Mouse (Mus musculus): ENCODE data around the gene Gpm6a. TPM values are rescaled to one million over a fixed set of nuclear protein-coding genes. Genes with fewer than 3 reads are reported as not detected.

Gene Gpm6a
- 1.3 and 1.7 TPM in 2 replicates for polyA plus RNA-seq (2015; fragmentation: Nextera tagmentation; extraction: Ambion mirVana)

GRCm38 (mm10) chr8:54954741-54955455 is at the start of gene Gpm6a:
Gene Gpm6a (plus strand): TSS chr8:54954843.
- no peak for DNase-seq (ENCODE audit: low spot score)

- DNase-seq (ENCODE audit: low spot score), result no peak
These were observed 41.8 kb upstream of the Gpm6a start for GRCm38 (mm10) chr8:54912891-54913290.

- DNase-seq (ENCODE audit: low spot score), result no peak
These were observed 36.9 kb upstream of the Gpm6a start for GRCm38 (mm10) chr8:54917710-54918109.

- DNase-seq (ENCODE audit: low spot score), result no peak
These were observed 32.3 kb upstream of the Gpm6a start for GRCm38 (mm10) chr8:54922160-54922855.

- no peak for DNase-seq (ENCODE audit: low spot score)
These were observed 29.7 kb upstream of the Gpm6a start for GRCm38 (mm10) chr8:54924936-54925335.

GRCm38 (mm10) chr8:54932306-54932705 is 22.3 kb upstream of the Gpm6a start:
- DNase-seq (ENCODE audit: low spot score), result no peak

- DNase-seq (ENCODE audit: low spot score), result no peak
These were observed 1.3 kb upstream of the Gpm6a start for GRCm38 (mm10) chr8:54953351-54953750.

GRCm38 (mm10) chr8:54954030-54954429 is 613 bp upstream of the Gpm6a start:
- DNase-seq (ENCODE audit: low spot score), result no peak

- DNase-seq (ENCODE audit: low spot score), result no peak
These were observed 785 bp downstream of the Gpm6a start for GRCm38 (mm10) chr8:54955456-54955800.

- DNase-seq (ENCODE audit: low spot score), result no peak
These were observed 1.4 kb downstream of the Gpm6a start for GRCm38 (mm10) chr8:54955935-54956573.

GRCm38 (mm10) chr8:54956787-54957186 is 2.1 kb downstream of the Gpm6a start:
- DNase-seq (ENCODE audit: low spot score), result no peak

GRCm38 (mm10) chr8:54957506-54957905 is 2.9 kb downstream of the Gpm6a start:
- DNase-seq (ENCODE audit: low spot score), result no peak

GRCm38 (mm10) chr8:54961571-54961970 is 6.9 kb downstream of the Gpm6a start:
- DNase-seq (ENCODE audit: low spot score), result no peak

- no peak for DNase-seq (ENCODE audit: low spot score)
These were observed 20.4 kb downstream of the Gpm6a start for GRCm38 (mm10) chr8:54975020-54975419.

GRCm38 (mm10) chr8:54975506-54975905 is 20.9 kb downstream of the Gpm6a start:
- no peak for DNase-seq (ENCODE audit: low spot score)

GRCm38 (mm10) chr8:54975927-54976326 is 21.3 kb downstream of the Gpm6a start:
- no peak for DNase-seq (ENCODE audit: low spot score)

- no peak for DNase-seq (ENCODE audit: low spot score)
These were observed 22.0 kb downstream of the Gpm6a start for GRCm38 (mm10) chr8:54976663-54977062.

GRCm38 (mm10) chr8:54986791-54987190 is 32.1 kb downstream of the Gpm6a start:
- DNase-seq (ENCODE audit: low spot score), result no peak

GRCm38 (mm10) chr8:54989093-54989492 is 34.5 kb downstream of the Gpm6a start:
- DNase-seq (ENCODE audit: low spot score), result no peak

- no peak for DNase-seq (ENCODE audit: low spot score)
These were observed 37.4 kb downstream of the Gpm6a start for GRCm38 (mm10) chr8:54991840-54992609.

GRCm38 (mm10) chr8:54995662-54996061 is 41.0 kb downstream of the Gpm6a start:
- no peak for DNase-seq (ENCODE audit: low spot score)

GRCm38 (mm10) chr8:55002398-55002797 is 47.8 kb downstream of the Gpm6a start:
- no peak for DNase-seq (ENCODE audit: low spot score)

Data from thymus, postnatal 0 days (tissue).